Mouse (Mus musculus) thymus, adult 2 months (tissue): ENCODE data around the gene Mkks.

Experiments
- CTCF ChIP-seq: fragments of 200-500 bp; IDR thresholded peaks from 2 replicates; pipeline ENCODE4 v1.5.1; 2012; ENCODE audit warnings: mild to moderate bottlenecking, control low read depth, low read length, moderate library complexity, borderline replicate concordance; ENCODE audit not compliant: control insufficient read depth, poor library complexity, insufficient read depth; ENCODE audit errors: extremely low read depth
- POLR2A ChIP-seq: fragments of 200-500 bp; IDR thresholded peaks from 2 replicates; pipeline ENCODE4 v1.6.1; 2012; ENCODE audit warnings: mild to moderate bottlenecking, low read length, control low read depth, moderate library complexity; ENCODE audit not compliant: control insufficient read depth, poor library complexity, insufficient read depth; ENCODE audit errors: extremely low read depth

- TF ChIP-seq CTCF, result no peak
- TF ChIP-seq POLR2A, result no peak
Observed at GRCm38 (mm10) chr2:136832936-136833335, 58.3 kb downstream of the Mkks start.
